Mouse (Mus musculus) MEL (cell line): ENCODE measurements at regions not wholly inside any gene's neighbourhood (a gene's known extent, or its start where the extent isn't known, plus 50 kb on each side); places are given as distances from the start of the nearest gene placed in this dataset.
A peak's percentile ranks its signal among the peaks of the same experiment; 100 is the strongest.

Experiments used
- DNase-seq: peaks from one replicate; pipeline ENCODE4 v3.0.0; 2011; ENCODE audit warnings: low read depth, low spot score
- H3K27ac ChIP-seq: 2 replicates; pipeline ENCODE4 v1.5.1; 2012; ENCODE audit warnings: low read depth, mild to moderate bottlenecking, control low read depth, low read length, moderate library complexity; ENCODE audit not compliant: control insufficient read depth
- H3K27me3 ChIP-seq, 2 experiments: fragments of 150-350 bp in 1 of 2; sonication (generic) in 1 of 2; 2 replicates each; pipeline ENCODE4 v1.6.1; 2012; ENCODE audit warnings: low read length in 2 of 2, mild to moderate bottlenecking in 2 of 2, improper control_type of control experiment in 1 of 2, moderate library complexity in 1 of 2; ENCODE audit not compliant: insufficient read depth in 2 of 2, control insufficient read depth in 1 of 2
- H3K36me3 ChIP-seq, 2 experiments: 2 replicates each; pipeline ENCODE4 v1.6.1; 2012 to 2014; ENCODE audit warnings: low read length in 2 of 2, improper control_type of control experiment in 1 of 2, inconsistent platforms in 1 of 2, mild to moderate bottlenecking in 1 of 2; ENCODE audit not compliant: insufficient read depth in 2 of 2, control insufficient read depth in 1 of 2
- H3K4me1 ChIP-seq, 2 experiments: fragments of 150-350 bp in 1 of 2; sonication (generic) in 1 of 2; 2 replicates each; pipeline ENCODE4 v1.6.1; 2012; ENCODE audit warnings: low read length in 2 of 2, improper control_type of control experiment in 1 of 2, mild to moderate bottlenecking in 1 of 2; ENCODE audit not compliant: insufficient read depth in 2 of 2, control insufficient read depth in 1 of 2
- H3K4me3 ChIP-seq, 2 experiments: fragments of 150-350 bp in 1 of 2; sonication (generic) in 1 of 2; 2 replicates each; pipeline ENCODE4 v1.5.1; 2012; ENCODE audit warnings: low read depth in 2 of 2, low read length in 2 of 2, mild to moderate bottlenecking in 2 of 2, moderate library complexity in 2 of 2, control low read depth in 1 of 2, improper control_type of control experiment in 1 of 2; ENCODE audit not compliant: control insufficient read depth in 1 of 2, insufficient read depth in 1 of 2
- H3K79me2 ChIP-seq: 2 replicates; pipeline ENCODE4 v1.6.1; 2012; ENCODE audit warnings: mild to moderate bottlenecking, low read length, moderate library complexity; ENCODE audit not compliant: control insufficient read depth, poor library complexity, insufficient read depth
- H3K9ac ChIP-seq: 2 replicates; pipeline ENCODE4 v1.6.1; 2012; ENCODE audit warnings: low read depth, mild to moderate bottlenecking, control low read depth, low read length, moderate library complexity; ENCODE audit not compliant: control insufficient read depth, poor library complexity, severe bottlenecking
- H3K9me3 ChIP-seq: fragments of 150-350 bp; sonication (generic); replicated peaks from 2 replicates; pipeline ENCODE4 v1.6.1; 2012; ENCODE audit warnings: mild to moderate bottlenecking, low read length, improper control_type of control experiment, moderate library complexity; ENCODE audit not compliant: insufficient read depth
- CTCF ChIP-seq, 3 experiments: IDR thresholded peaks in 2 of 3; conservative IDR thresholded peaks in 1 of 3; 2 replicates each; pipeline ENCODE4 v1.5.1; 2011 to 2012; ENCODE audit warnings: low read length in 3 of 3, low read depth in 2 of 3, mild to moderate bottlenecking in 2 of 3, improper control_type of control experiment in 1 of 3, inconsistent platforms in 1 of 3, mixed read lengths in 1 of 3, moderate library complexity in 1 of 3; ENCODE audit not compliant: control insufficient read depth in 1 of 3, insufficient read depth in 1 of 3, poor library complexity in 1 of 3, severe bottlenecking in 1 of 3
- E2F4 ChIP-seq: IDR thresholded peaks from 2 replicates; pipeline ENCODE4 v1.6.1; 2011; ENCODE audit warnings: low read depth, low read length, improper control_type of control experiment, borderline replicate concordance
- EP300 ChIP-seq, 2 experiments: IDR thresholded peaks; 2 replicates each; pipeline ENCODE4 v1.6.1; 2011; ENCODE audit warnings: improper control_type of control experiment in 2 of 2, low read length in 2 of 2, low read depth in 1 of 2, mild to moderate bottlenecking in 1 of 2
- ETS1 ChIP-seq: IDR thresholded peaks from 2 replicates; pipeline ENCODE4 v1.6.1; 2012; ENCODE audit warnings: low read depth, mild to moderate bottlenecking, inconsistent platforms, low read length, improper control_type of control experiment, moderate library complexity
- GABPA ChIP-seq: IDR thresholded peaks from 2 replicates; pipeline ENCODE4 v1.6.1; 2012; ENCODE audit warnings: low read depth, mild to moderate bottlenecking, inconsistent platforms, low read length, improper control_type of control experiment, moderate library complexity
- GATA1 ChIP-seq: IDR thresholded peaks from 2 replicates; pipeline ENCODE4 v1.6.1; 2011; ENCODE audit warnings: low read depth, low read length, improper control_type of control experiment
- MAFK ChIP-seq: IDR thresholded peaks from 2 replicates; pipeline ENCODE4 v1.6.1; 2011; ENCODE audit warnings: low read depth, mild to moderate bottlenecking, low read length, improper control_type of control experiment, borderline replicate concordance
- MAZ ChIP-seq: IDR thresholded peaks from 2 replicates; pipeline ENCODE4 v1.6.1; 2012; ENCODE audit warnings: low read depth, mild to moderate bottlenecking, inconsistent platforms, low read length, improper control_type of control experiment
- MEF2A ChIP-seq: IDR thresholded peaks from 2 replicates; pipeline ENCODE4 v1.6.1; 2014; ENCODE audit warnings: low read depth, mild to moderate bottlenecking, inconsistent platforms, low read length, improper control_type of control experiment; ENCODE audit not compliant: poor library complexity, insufficient replicate concordance, severe bottlenecking; ENCODE audit errors: extremely low read depth
- MXI1 ChIP-seq: IDR thresholded peaks from 2 replicates; pipeline ENCODE4 v1.6.1; 2011; ENCODE audit warnings: mild to moderate bottlenecking, low read depth, low read length, improper control_type of control experiment
- POLR2A ChIP-seq, 2 experiments: IDR thresholded peaks; 2 replicates each; pipeline ENCODE4 v1.6.1; 2011 to 2012; ENCODE audit warnings: low read length in 2 of 2, mild to moderate bottlenecking in 2 of 2, control low read depth in 1 of 2, improper control_type of control experiment in 1 of 2, low read depth in 1 of 2, moderate library complexity in 1 of 2; ENCODE audit not compliant: control insufficient read depth in 1 of 2, insufficient read depth in 1 of 2, poor library complexity in 1 of 2
- SIN3A ChIP-seq: IDR thresholded peaks from 2 replicates; pipeline ENCODE4 v1.6.1; 2012; ENCODE audit warnings: low read length, improper control_type of control experiment, inconsistent platforms
- TCF12 ChIP-seq: IDR thresholded peaks from 2 replicates; pipeline ENCODE4 v1.6.1; 2014; ENCODE audit warnings: low read depth, mild to moderate bottlenecking, inconsistent platforms, low read length, improper control_type of control experiment, moderate library complexity
- UBTF ChIP-seq: IDR thresholded peaks from 2 replicates; pipeline ENCODE4 v1.6.1; 2012; ENCODE audit warnings: low read depth, mild to moderate bottlenecking, inconsistent platforms, low read length, improper control_type of control experiment, moderate library complexity, borderline replicate concordance; ENCODE audit not compliant: insufficient read depth
- USF1 ChIP-seq: IDR thresholded peaks from 2 replicates; pipeline ENCODE4 v1.6.1; 2014; ENCODE audit warnings: low read depth, mild to moderate bottlenecking, inconsistent platforms, low read length, improper control_type of control experiment, moderate library complexity
- ZKSCAN1 ChIP-seq: IDR thresholded peaks from 2 replicates; pipeline ENCODE4 v1.6.1; 2012; ENCODE audit warnings: low read depth, mild to moderate bottlenecking, inconsistent platforms, low read length, improper control_type of control experiment, moderate library complexity
- ZNF384 ChIP-seq: IDR thresholded peaks from 2 replicates; pipeline ENCODE4 v1.6.1; 2012; ENCODE audit warnings: low read depth, mild to moderate bottlenecking, inconsistent platforms, low read length, improper control_type of control experiment

DNA sequence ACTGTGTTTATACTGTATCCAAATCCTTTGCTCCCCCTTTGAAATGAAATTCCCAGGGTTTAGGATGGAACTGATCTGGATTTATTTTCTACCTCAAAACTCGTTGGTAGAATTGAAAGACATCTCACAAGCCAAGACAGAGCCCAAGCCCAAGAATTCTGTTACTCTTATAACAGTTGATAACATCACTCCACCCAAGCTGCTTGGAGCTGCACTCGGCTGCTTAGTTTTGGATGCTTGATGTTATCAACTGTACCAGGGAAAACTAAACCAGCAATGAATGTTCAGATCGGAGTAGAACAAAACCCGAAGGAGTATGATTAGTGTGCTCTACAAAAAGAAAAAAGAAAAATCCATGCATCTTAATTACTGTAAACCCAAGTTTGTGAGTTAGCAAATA, 175.8 kb upstream of the P2ry1 start:
- peaks cover 0 to 17% of the 10 kb centered on the region in 2 experiments; a peak in 2 of 4 replicates for H3K36me3 ChIP-seq
- TF ChIP-seq GATA1 (no peak), MXI1 (no peak), CTCF (IDR thresholded peaks at IDR 0.05 in 2 of 3, conservative IDR thresholded peaks at IDR 0.05 in 1 of 3; ENCODE audit: control insufficient read depth in 1 of 3, insufficient read depth in 1 of 3, low read depth in 2 of 3, low read length in 3 of 3, poor library complexity in 1 of 3, severe bottlenecking in 1 of 3) (no peak), MAZ (no peak), USF1 (no peak), ETS1 (no peak), POLR2A (IDR thresholded peaks at IDR 0.05; ENCODE audit: control insufficient read depth in 1 of 2, insufficient read depth in 1 of 2, low read depth in 1 of 2, low read length in 2 of 2, poor library complexity in 1 of 2) (no peak), UBTF (no peak), GABPA (no peak), ZKSCAN1 (no peak), E2F4 (no peak), SIN3A (no peak), MEF2A (no peak), ZNF384 (no peak)
- no peaks in the 10 kb centered on the region for H3K79me2 ChIP-seq
- no peaks in the 10 kb centered on the region for H3K27me3 ChIP-seq
- no peak for DNase-seq
- H3K9ac ChIP-seq, result no peak overlapping the region
- no peak overlapping the region for H3K4me3 ChIP-seq
- H3K9me3 ChIP-seq, result no peaks in the 10 kb centered on the region
- H3K4me1 ChIP-seq, result peaks cover 0 to 11% of the 10 kb centered on the region in 2 experiments; a peak in 2 of 4 replicates
- H3K27ac ChIP-seq, result no peak overlapping the region

DNA sequence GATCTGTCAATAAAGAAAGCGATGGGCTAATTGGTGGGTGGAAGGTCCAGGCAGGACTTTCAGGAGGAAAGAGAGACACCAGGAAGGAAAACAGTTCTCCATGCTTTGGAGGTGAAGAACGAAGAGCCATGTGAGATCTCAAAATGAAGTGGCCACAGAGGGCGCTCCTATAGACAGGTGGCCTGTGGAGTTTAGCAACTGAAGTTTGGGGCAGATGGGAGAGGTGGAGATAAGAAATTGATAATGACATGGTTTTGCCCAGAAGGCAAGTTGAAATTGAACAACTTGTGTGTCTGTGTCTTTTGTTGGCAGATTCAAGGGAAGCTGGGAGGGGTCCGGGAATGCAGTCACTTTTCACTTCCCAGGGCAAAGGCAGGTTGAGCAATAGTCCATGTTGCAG, 170.2 kb upstream of the P2ry1 start:
- TF ChIP-seq CTCF (IDR thresholded peaks at IDR 0.05 in 2 of 3, conservative IDR thresholded peaks at IDR 0.05 in 1 of 3; ENCODE audit: control insufficient read depth in 1 of 3, insufficient read depth in 1 of 3, low read depth in 2 of 3, low read length in 3 of 3, poor library complexity in 1 of 3, severe bottlenecking in 1 of 3), result peak in 2 of 3 experiments; percentile 2 to 34; a peak in 2 of 6 replicates
- TF ChIP-seq TCF12, result peak; percentile 23; the same call in 1 of the 2 replicates
- 0 out of 2 replicates have a peak, but pooled peaks have one; percentile 22 for TF ChIP-seq ETS1
- TF ChIP-seq MAFK, result no peak
- peak in 1 of 2 experiments; percentile 50; a peak in 1 of 4 replicates for TF ChIP-seq EP300 (IDR thresholded peaks at IDR 0.05; ENCODE audit: low read depth in 1 of 2, low read length in 2 of 2)
- TF ChIP-seq, all 39 proteins: peak for 4
- Histone ChIP-seq H3K36me3 (peaks cover 0 to 5% of the 10 kb centered on the region in 2 experiments; a peak in 2 of 4 replicates), H3K9me3 (no peaks in the 10 kb centered on the region), H3K27ac (no peak overlapping the region), H3K9ac (no peak overlapping the region), H3K4me1 (peaks cover 0 to 4% of the 10 kb centered on the region in 2 experiments; a peak in 2 of 4 replicates), H3K27me3 (no peaks in the 10 kb centered on the region), H3K79me2 (no peaks in the 10 kb centered on the region), H3K4me3 (no peak overlapping the region)
- DNase-seq, result no peak
